Comparison of ENCODE assay signal across 29 mouse cellular contexts in genomic region chr2:131711886-131712285, GRCm38 (mm10).
DNase-seq lines count a peak whose midpoint lies in the region; ATAC-seq and TF ChIP-seq lines count a peak whose summit lies in the region.
"Had no signal": no experiment of that assay in that cellular context is flagged by ENCODE, and none has a peak within 500 bp of the region (broad histone marks: within the 10 kb centered on the region; RNA-seq: fewer than 3 reads in every experiment).

No protein-coding gene starts in this region.

- no peak overlapping the region for H3K4me3 ChIP-seq in kidney, postnatal 0 days (replicated peaks; ENCODE audit: low read depth, low read length)
- no peak overlapping the region for H3K4me3 ChIP-seq in kidney, embryonic 16.5 days (ENCODE audit: low read length)
- H3K4me3 ChIP-seq: embryonic facial prominence, embryonic 12.5 days; forebrain, embryonic 10.5 days; forebrain, embryonic 15.5 days; heart, embryonic 10.5 days; heart, embryonic 15.5 days; hindbrain, embryonic 12.5 days; intestine, embryonic 15.5 days; left cerebral cortex, adult 2 months; limb, embryonic 12.5 days; midbrain, embryonic 12.5 days; myocyte; neural tube, embryonic 12.5 days had no signal

- intact Hi-C loops in heart, postnatal 36 days (cut with DNase I): no loop called here

- TF ChIP-seq CTCF in kidney, postnatal 0 days (IDR thresholded peaks at IDR 0.05; ENCODE audit: low read depth): no peak

- ATAC-seq in kidney, postnatal 0 days (replicated peaks; ENCODE audit: low FRiP score, low read depth): no peak
- ATAC-seq in kidney, embryonic 16.5 days (ENCODE audit: low FRiP score, low TSS enrichment): no peak
- ATAC-seq: forebrain, embryonic 15.5 days; hindbrain, postnatal 0 days; intestine, embryonic 15.5 days; Patski had no signal

- H3K4me2 ChIP-seq in kidney, postnatal 0 days (ENCODE audit: low read length): no peak overlapping the region
- H3K4me2 ChIP-seq in kidney, embryonic 16.5 days (replicated peaks; ENCODE audit: low read depth, low read length): no peak overlapping the region
- H3K4me2 ChIP-seq: embryonic facial prominence, embryonic 12.5 days; forebrain, embryonic 15.5 days; heart, embryonic 15.5 days; hindbrain, embryonic 12.5 days; intestine, embryonic 15.5 days; limb, embryonic 12.5 days; liver, embryonic 11.5 days; midbrain, embryonic 12.5 days; neural tube, embryonic 12.5 days had no signal

- H3K9me3 ChIP-seq in kidney, postnatal 0 days (replicated peaks; ENCODE audit: low read length): no peaks in the 10 kb centered on the region; the same call in 1 of the 2 replicates
- H3K9me3 ChIP-seq in kidney, embryonic 16.5 days (ENCODE audit: low read length): no peaks in the 10 kb centered on the region
- H3K9me3 ChIP-seq: embryonic facial prominence, embryonic 12.5 days; forebrain, embryonic 10.5 days; forebrain, embryonic 15.5 days; heart, embryonic 10.5 days; heart, embryonic 15.5 days; hindbrain, embryonic 12.5 days; intestine, embryonic 15.5 days; limb, embryonic 12.5 days; midbrain, embryonic 12.5 days; neural tube, embryonic 12.5 days had no signal

- no peak overlapping the region for H3K9ac ChIP-seq in kidney, postnatal 0 days (ENCODE audit: low read depth, low read length)
- no peak overlapping the region for H3K9ac ChIP-seq in kidney, embryonic 16.5 days (replicated peaks; ENCODE audit: low read length)
- H3K9ac ChIP-seq: embryonic facial prominence, embryonic 12.5 days; forebrain, embryonic 15.5 days; heart, embryonic 15.5 days; hindbrain, embryonic 12.5 days; intestine, embryonic 15.5 days; limb, embryonic 12.5 days; midbrain, embryonic 12.5 days; neural tube, embryonic 12.5 days had no signal

- H3K36me3 ChIP-seq in kidney, postnatal 0 days (ENCODE audit: insufficient read depth, low read length): no peaks in the 10 kb centered on the region
- no peaks in the 10 kb centered on the region for H3K36me3 ChIP-seq in kidney, embryonic 16.5 days (ENCODE audit: insufficient read depth, low read length)
- H3K36me3 ChIP-seq: embryonic facial prominence, embryonic 12.5 days; forebrain, embryonic 10.5 days; forebrain, embryonic 15.5 days; heart, embryonic 10.5 days; heart, embryonic 15.5 days; hindbrain, embryonic 12.5 days; intestine, embryonic 15.5 days; limb, embryonic 12.5 days; midbrain, embryonic 12.5 days; neural tube, embryonic 12.5 days had no signal

- H3K27ac ChIP-seq in kidney, postnatal 0 days: no peak overlapping the region
- no peak overlapping the region for H3K27ac ChIP-seq in kidney, embryonic 16.5 days (ENCODE audit: low read length)
- H3K27ac ChIP-seq: embryonic facial prominence, embryonic 12.5 days; forebrain, embryonic 10.5 days; forebrain, embryonic 15.5 days; heart, embryonic 10.5 days; heart, embryonic 15.5 days; hindbrain, embryonic 12.5 days; hindbrain, postnatal 0 days; intestine, embryonic 15.5 days; left cerebral cortex, adult 2 months; limb, embryonic 12.5 days; midbrain, embryonic 12.5 days; neural tube, embryonic 12.5 days had no signal

- no peaks in the 10 kb centered on the region for H3K4me1 ChIP-seq in kidney, postnatal 0 days (replicated peaks; ENCODE audit: insufficient read depth, low read length)
- no peaks in the 10 kb centered on the region for H3K4me1 ChIP-seq in kidney, embryonic 16.5 days (ENCODE audit: insufficient read depth, low read length)
- H3K4me1 ChIP-seq: embryonic facial prominence, embryonic 12.5 days; forebrain, embryonic 10.5 days; forebrain, embryonic 15.5 days; heart, embryonic 15.5 days; hindbrain, embryonic 12.5 days; intestine, embryonic 15.5 days; limb, embryonic 12.5 days; midbrain, embryonic 12.5 days; neural tube, embryonic 12.5 days had no signal

- DNase-seq in embryo, embryonic 10.5 days (ENCODE audit: low spot score): peak; percentile 29
- DNase-seq in embryo, embryonic 9.5 days (ENCODE audit: extremely low spot score): no peak
- peak; percentile 74 for DNase-seq in kidney, postnatal 0 days (ENCODE audit: low spot score)
- peak; percentile 22 for DNase-seq in kidney, postnatal 10 days
- DNase-seq in heart, postnatal 36 days: no peak
- DNase-seq in liver: no peak
- DNase-seq: cerebellum, adult 11 months; cerebellum, adult 9-11 months; gastrocnemius, postnatal 25 days; lung, postnatal 36 days; right cerebral cortex, adult 18-20 months; spleen, adult 18-20 months; thymus, postnatal 14 days had no signal

- H3K27me3 ChIP-seq in kidney, postnatal 0 days (ENCODE audit: insufficient read depth, low read length): no peaks in the 10 kb centered on the region
- H3K27me3 ChIP-seq in kidney, embryonic 16.5 days (ENCODE audit: insufficient read depth, low read length): no peaks in the 10 kb centered on the region
- H3K27me3 ChIP-seq: embryonic facial prominence, embryonic 12.5 days; forebrain, embryonic 15.5 days; heart, embryonic 15.5 days; hindbrain, embryonic 12.5 days; intestine, embryonic 15.5 days; limb, embryonic 12.5 days; midbrain, embryonic 12.5 days; neural tube, embryonic 12.5 days; Patski had no signal

Comparison
In these comparisons a context has a peak if more than half of its experiments do, and no peak if none do; other contexts are left out.
1. DNase-seq: peak in embryo, embryonic 10.5 days (single experiment), kidney, postnatal 0 days (single experiment) and kidney, postnatal 10 days (single experiment); none in embryo, embryonic 9.5 days (single experiment), heart, postnatal 36 days (0 of 2) and liver (single experiment).